Mouse (Mus musculus): ENCODE results near the gene Defb23.

Gene Defb23

GRCm38 (mm10) chr2:152464570-152465150 lies at the start of gene Defb23:
Gene Defb23 (minus strand): TSS chr2:152464620.
- DNase-seq (ENCODE audit: low spot score) = no peak

- DNase-seq (ENCODE audit: low spot score) = no peak
Observed at GRCm38 (mm10) chr2:152511592-152511991, 47.2 kb upstream of the Defb23 start, which contains the start of gene Defb26. Gene Defb26 (minus strand): TSS chr2:152511692.

- DNase-seq (ENCODE audit: low spot score) = no peak
Observed at GRCm38 (mm10) chr2:152503950-152504349, 39.5 kb upstream of the Defb23 start.

GRCm38 (mm10) chr2:152500863-152501229 lies 36.4 kb upstream of the Defb23 start:
- no peak for DNase-seq (ENCODE audit: low spot score)

GRCm38 (mm10) chr2:152500204-152500862 lies 35.9 kb upstream of the Defb23 start:
- no peak for DNase-seq (ENCODE audit: low spot score)

- no peak for DNase-seq (ENCODE audit: low spot score)
Observed at GRCm38 (mm10) chr2:152498020-152498419, 33.6 kb upstream of the Defb23 start.

GRCm38 (mm10) chr2:152493151-152493550 lies 28.7 kb upstream of the Defb23 start:
- no peak for DNase-seq (ENCODE audit: low spot score)

GRCm38 (mm10) chr2:152490038-152490437 lies 25.6 kb upstream of the Defb23 start, which contains the start of gene Defb22:
Gene Defb22 (minus strand): TSS chr2:152490138.
- no peak for DNase-seq (ENCODE audit: low spot score)

- DNase-seq (ENCODE audit: low spot score) = no peak
Observed at GRCm38 (mm10) chr2:152487024-152487423, 22.6 kb upstream of the Defb23 start.

- no peak for DNase-seq (ENCODE audit: low spot score)
Observed at GRCm38 (mm10) chr2:152481726-152482125, 17.3 kb upstream of the Defb23 start.

- DNase-seq (ENCODE audit: low spot score) = no peak
Observed at GRCm38 (mm10) chr2:152480881-152481280, 16.5 kb upstream of the Defb23 start.

GRCm38 (mm10) chr2:152476763-152477162 lies 12.3 kb upstream of the Defb23 start, which contains the start of gene Defb20:
Gene Defb20 (plus strand): TSS chr2:152477063.
- no peak for DNase-seq (ENCODE audit: low spot score)

- DNase-seq (ENCODE audit: low spot score) = no peak
Observed at GRCm38 (mm10) chr2:152472434-152472833, 8.0 kb upstream of the Defb23 start.

GRCm38 (mm10) chr2:152470973-152471372 lies 6.6 kb upstream of the Defb23 start:
- peak; percentile 15 for DNase-seq (ENCODE audit: low spot score)

GRCm38 (mm10) chr2:152459241-152459640 lies 5.2 kb downstream of the Defb23 start:
- no peak for DNase-seq (ENCODE audit: low spot score)

- no peak for DNase-seq (ENCODE audit: low spot score)
Observed at GRCm38 (mm10) chr2:152452101-152452781, 12.2 kb downstream of the Defb23 start.

GRCm38 (mm10) chr2:152450241-152450640 lies 14.2 kb downstream of the Defb23 start:
- peak; percentile 38 for DNase-seq (ENCODE audit: low spot score)

GRCm38 (mm10) chr2:152447461-152447860 lies 17.0 kb downstream of the Defb23 start:
- DNase-seq (ENCODE audit: low spot score) = no peak

GRCm38 (mm10) chr2:152446642-152447041 lies 17.8 kb downstream of the Defb23 start:
- DNase-seq (ENCODE audit: low spot score) = no peak

GRCm38 (mm10) chr2:152443281-152443680 lies 21.1 kb downstream of the Defb23 start:
- DNase-seq (ENCODE audit: low spot score) = no peak

GRCm38 (mm10) chr2:152442322-152442721 lies 22.1 kb downstream of the Defb23 start:
- no peak for DNase-seq (ENCODE audit: low spot score)

GRCm38 (mm10) chr2:152439833-152440232 lies 24.6 kb downstream of the Defb23 start:
- no peak for DNase-seq (ENCODE audit: low spot score)

- no peak for DNase-seq (ENCODE audit: low spot score)
Observed at GRCm38 (mm10) chr2:152438963-152439362, 25.5 kb downstream of the Defb23 start.
